Mouse (Mus musculus) layer of hippocampus, adult 2 months (tissue): Measurements from ENCODE around the gene Fam118b. TPM values are rescaled to one million over a fixed set of nuclear protein-coding genes. Genes with fewer than 3 reads are reported as not detected.

ENCODE experiments used
- DNase-seq, 2 experiments: peaks; one replicate each; pipeline ENCODE4 v3.0.0; 2022; ENCODE audit warnings: low spot score in 2 of 2
- H3K27ac ChIP-seq: fragments of 200-600 bp; 2 replicates; pipeline ENCODE4 v1.8.1; 2022
- H3K4me3 ChIP-seq: fragments of 200-600 bp; 2 replicates; pipeline ENCODE4 v1.8.1; 2022; ENCODE audit warnings: mild to moderate bottlenecking
- CTCF ChIP-seq: fragments of 200-600 bp; conservative IDR thresholded peaks from 2 replicates; pipeline ENCODE4 v1.8.1; 2022; ENCODE audit warnings: antibody characterized with exemption, mild to moderate bottlenecking, moderate library complexity
- total RNA-seq, 2 experiments: library from RNA; stranded (reverse); gene quantifications; 2 replicates each; pipeline ENCODE4 v1.2.3; 2021

The Fam118b gene
- total RNA-seq, 2 experiments from 2014 or later, result 27.2 to 35.4 TPM

DNA sequence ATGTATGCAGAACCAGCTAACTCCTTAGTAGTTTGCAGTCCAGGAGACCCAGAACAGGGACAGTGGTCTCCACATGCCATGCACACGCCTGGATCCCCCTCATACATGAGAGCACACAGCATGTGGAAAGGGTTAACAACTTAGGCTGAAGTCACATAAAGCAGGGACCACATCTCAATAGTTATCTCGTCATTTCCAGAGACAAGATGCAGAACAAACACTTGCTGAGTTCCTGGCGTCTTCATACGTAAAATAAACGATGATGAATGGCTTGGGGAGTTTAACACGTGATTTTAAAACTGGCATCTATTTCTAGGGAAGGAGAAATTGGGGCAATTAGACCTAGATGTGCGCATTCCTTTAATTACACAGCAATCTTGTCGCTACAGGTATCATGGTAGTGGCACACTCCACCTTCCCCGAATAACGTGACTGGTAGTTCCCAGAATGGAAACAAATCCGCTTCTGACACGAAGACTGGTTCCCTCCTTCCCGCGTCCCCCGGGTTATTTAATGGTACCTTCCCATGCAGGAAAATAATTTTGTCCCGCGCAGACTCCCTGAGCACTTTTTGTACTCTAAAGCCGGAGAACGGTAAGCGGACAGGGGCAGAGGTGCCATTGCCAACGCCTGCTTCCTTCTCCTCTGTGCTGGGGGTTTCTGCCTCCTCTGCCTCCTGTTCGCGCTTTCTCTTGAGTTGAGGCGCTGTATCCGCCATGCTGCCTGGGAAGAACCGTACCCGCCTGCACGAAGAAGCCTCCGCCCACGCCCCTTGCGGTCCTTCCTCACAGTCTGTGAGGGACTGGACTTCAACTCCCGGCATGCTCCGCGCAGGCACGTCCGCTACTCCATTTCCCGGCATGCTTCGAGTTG, 92.1 kb downstream of the Fam118b start, which contains the start of gene Dcps:
Dcps (minus strand) TSS at position 811 of the 873 bp plus-strand sequence.
- Histone ChIP-seq H3K27ac (peak within 1 kb of the TSS; percentile 97), H3K4me3 (peak within 1 kb of the TSS; percentile 81)
- TF ChIP-seq CTCF, result 0 out of 2 replicates have a peak, but pooled peaks have one; percentile 20
- peak; percentile 93 to 98 for DNase-seq

DNA sequence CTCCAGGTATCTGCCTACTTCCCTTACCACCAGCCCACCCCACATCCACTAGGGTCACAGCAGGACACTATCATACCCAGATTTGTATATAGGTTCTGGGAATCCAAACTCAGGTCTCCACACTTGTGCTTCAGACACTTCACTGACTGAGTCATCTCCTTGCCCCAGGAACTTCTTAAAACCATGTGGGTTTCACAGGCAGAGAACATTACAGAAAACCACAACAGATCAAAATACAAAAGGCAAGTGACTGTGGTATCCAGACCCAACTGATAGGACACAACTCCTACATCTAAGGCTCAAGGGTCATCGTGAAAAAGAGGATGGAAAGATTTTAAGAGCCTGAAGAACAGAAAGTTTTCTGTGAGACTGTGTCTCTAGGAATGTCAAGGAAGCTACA, 94.3 kb downstream of the Fam118b start:
- H3K27ac ChIP-seq, result no peak overlapping the region
- no peak overlapping the region for H3K4me3 ChIP-seq
- DNase-seq, result no peak
- TF ChIP-seq CTCF, result no peak

- H3K27ac ChIP-seq, result 0 out of 2 replicates have a peak overlapping the region, but pooled peaks have one; percentile 82
- H3K4me3 ChIP-seq, result no peak overlapping the region
- no peak for DNase-seq
- TF ChIP-seq CTCF, result no peak
Observed at GRCm38 (mm10) chr9:35170071-35170470, 97.5 kb downstream of the Fam118b start.

Other genes with a start within 250 kb of the Fam118b start
- 10 to 100 TPM; 25.8 to 29.0 TPM for gene St3gal4, start 148.5 kb downstream of the Fam118b start, total RNA-seq
- gene Dcps, start 91.7 kb downstream of the Fam118b start, total RNA-seq, result 10 to 100 TPM; 20.5 to 21.7 TPM
- 10 to 100 TPM; 65.4 to 65.6 TPM for gene Srpr, start 67.6 kb downstream of the Fam118b start, total RNA-seq
- 1 to 10 TPM; 1.6 to 2.7 TPM for gene Tirap, start 67.5 kb downstream of the Fam118b start, total RNA-seq
- gene Foxred1, start 56.8 kb downstream of the Fam118b start, total RNA-seq, result 10 to 100 TPM; 35.4 to 37.3 TPM
- gene Rpusd4, start 60 bp upstream of the Fam118b start, total RNA-seq, result 10 to 100 TPM; 10.9 to 11.0 TPM
- 10 to 100 TPM; 11.3 to 14.2 TPM for gene Cdon, start 153.3 kb upstream of the Fam118b start, total RNA-seq